Mouse (Mus musculus): ENCODE results near the gene Txnrd1.
A peak's percentile ranks its signal among the peaks of the same experiment; 100 is the strongest.

The Txnrd1 gene

GRCm38 (mm10) chr10:82833926-82834325 lies at the start of gene Txnrd1:
Gene Txnrd1, plus strand, starts transcription at chr10:82833951.
- no peak for DNase-seq (ENCODE audit: inconsistent ontology term)

DNA sequence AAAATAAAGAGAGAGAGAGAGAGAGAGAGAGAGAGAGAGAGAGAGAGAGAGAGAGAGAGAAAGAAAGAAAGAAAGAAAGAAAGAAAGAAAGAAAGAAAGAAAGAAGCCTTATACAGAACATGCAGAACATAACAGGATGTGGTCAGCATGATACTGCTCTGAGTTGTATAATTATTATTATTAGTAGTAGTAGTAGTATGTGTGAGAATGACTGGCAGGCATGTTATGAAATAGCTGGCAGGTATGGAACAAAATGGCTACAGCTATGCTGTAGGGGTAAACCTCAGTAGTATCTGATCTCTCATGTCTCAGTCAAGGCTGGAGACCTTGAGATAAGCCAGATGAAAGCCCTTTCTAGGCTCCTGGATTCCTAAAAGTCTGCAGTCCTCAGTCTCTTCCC lies 44.6 kb upstream of the Txnrd1 start:
- no peak for DNase-seq (ENCODE audit: inconsistent ontology term)

GRCm38 (mm10) chr10:82790504-82790903 lies 43.2 kb upstream of the Txnrd1 start:
- DNase-seq (ENCODE audit: inconsistent ontology term), result peak; percentile 42

GRCm38 (mm10) chr10:82791713-82792112 lies 42.0 kb upstream of the Txnrd1 start:
- DNase-seq (ENCODE audit: inconsistent ontology term), result no peak

DNA sequence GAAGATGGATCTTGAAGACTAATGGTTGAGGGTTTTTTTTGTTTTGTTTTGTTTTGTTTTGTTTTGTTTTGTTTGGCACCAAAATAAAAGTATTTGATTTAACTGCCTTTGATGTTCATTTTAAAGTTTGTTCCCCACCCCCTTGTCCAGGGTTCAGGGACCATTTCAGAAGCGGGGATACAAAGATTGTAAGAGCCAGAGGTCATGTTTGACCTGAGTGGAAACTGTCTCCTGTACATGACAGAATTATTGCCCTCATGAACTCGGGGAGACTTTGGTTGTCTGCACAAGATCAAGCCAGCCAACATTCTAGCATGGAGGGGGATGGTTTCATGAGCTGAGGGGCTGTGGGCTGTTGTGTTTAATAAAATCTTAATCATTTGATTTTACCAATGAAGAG lies 41.4 kb upstream of the Txnrd1 start:
- DNase-seq (ENCODE audit: inconsistent ontology term), result no peak

DNA sequence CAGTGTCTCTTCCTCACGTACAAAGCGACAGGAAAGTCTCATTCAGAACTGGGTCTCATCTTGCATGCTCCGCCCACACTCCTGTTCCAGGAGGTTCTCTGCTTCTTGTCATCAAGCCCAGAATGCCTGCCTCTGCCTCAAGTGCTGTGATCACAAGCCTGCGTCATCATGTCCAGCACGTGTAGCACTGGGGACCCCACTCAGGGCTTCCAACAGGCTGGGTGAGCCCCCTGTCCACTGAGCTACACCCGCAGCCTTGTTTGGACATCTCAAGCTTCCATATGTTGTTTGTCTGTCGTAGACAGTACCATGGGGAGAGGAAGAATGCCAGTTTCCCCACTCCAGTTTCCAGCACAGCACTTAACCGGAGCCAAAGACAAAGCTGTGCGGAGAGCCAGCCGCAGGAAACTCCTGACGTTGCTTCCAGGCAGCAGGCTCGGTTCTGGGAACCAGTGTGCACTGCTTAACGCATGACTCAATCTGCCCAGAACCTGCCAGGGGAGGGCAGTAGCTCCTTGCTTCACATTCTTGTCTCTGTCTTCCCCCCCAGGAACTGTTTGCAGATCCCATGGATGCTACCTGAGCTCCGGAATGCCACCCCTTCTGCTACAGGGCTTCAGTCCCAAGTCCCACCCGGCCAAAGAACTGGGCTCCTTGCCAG lies 38.5 kb upstream of the Txnrd1 start:
- peak; percentile 85 for DNase-seq (ENCODE audit: inconsistent ontology term)

DNA sequence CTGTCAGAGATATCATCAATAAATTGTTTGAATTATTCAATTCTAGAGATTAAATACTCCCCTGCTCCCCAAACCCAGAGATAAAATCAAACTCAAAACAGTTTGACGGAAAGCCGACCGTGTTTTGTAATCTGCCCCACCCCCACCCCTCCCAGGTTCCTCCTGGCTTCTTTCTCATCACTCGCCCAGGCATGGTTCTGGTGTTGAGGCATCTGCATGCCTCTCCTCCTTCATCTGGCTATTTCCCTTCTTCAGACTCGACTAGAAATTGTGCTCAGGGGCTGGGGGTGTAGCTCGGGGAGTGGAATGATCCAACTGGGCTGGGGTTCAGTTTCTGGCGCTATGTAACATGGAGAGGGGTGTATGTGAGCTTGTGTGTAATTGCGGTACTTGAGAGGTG lies 38.0 kb upstream of the Txnrd1 start:
- no peak for DNase-seq (ENCODE audit: inconsistent ontology term)

GRCm38 (mm10) chr10:82796471-82797118 lies 37.2 kb upstream of the Txnrd1 start:
- DNase-seq (ENCODE audit: inconsistent ontology term), result peak; percentile 42

DNA sequence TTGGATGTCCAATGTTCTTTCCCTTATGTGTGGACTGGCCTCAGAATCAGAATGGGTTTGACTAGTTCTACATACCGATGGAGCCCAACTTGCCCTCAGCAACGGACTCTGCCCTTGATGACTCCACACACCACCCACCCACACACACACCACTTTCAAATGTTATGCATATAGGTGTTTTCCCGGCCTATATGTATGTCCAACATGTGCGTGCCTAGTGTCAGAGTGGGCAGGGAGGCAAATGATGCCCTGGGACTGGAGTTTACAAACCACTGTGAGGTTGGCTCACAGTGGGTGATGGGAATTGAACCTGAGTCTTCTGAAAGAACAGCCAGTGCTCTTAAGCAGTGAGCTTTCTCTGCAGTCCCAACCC lies 36.6 kb upstream of the Txnrd1 start:
- DNase-seq (ENCODE audit: inconsistent ontology term), result no peak

GRCm38 (mm10) chr10:82798312-82798933 lies 35.3 kb upstream of the Txnrd1 start:
- DNase-seq (ENCODE audit: inconsistent ontology term), result peak; percentile 28

DNA sequence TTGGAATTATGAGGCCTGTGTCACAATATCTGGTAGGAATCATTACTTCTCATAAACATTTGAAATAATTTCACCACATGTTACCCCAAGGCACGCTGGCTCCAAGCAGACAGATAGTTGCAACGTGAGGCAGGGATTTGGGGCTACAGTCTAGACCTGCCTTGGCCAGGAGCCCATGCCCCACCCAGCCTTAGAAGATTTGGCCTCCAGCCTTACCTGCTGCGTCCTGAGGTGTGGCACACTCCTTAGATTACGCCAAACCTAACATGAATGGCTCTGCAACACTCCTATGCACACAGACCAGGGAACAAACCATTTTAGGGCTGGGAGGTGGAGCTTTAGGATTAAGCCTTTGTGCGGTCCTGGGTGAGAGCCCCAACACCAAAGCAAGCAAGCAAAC lies 33.7 kb upstream of the Txnrd1 start:
- DNase-seq (ENCODE audit: inconsistent ontology term), result no peak

GRCm38 (mm10) chr10:82804396-82804795 lies 29.4 kb upstream of the Txnrd1 start:
- no peak for DNase-seq (ENCODE audit: inconsistent ontology term)

DNA sequence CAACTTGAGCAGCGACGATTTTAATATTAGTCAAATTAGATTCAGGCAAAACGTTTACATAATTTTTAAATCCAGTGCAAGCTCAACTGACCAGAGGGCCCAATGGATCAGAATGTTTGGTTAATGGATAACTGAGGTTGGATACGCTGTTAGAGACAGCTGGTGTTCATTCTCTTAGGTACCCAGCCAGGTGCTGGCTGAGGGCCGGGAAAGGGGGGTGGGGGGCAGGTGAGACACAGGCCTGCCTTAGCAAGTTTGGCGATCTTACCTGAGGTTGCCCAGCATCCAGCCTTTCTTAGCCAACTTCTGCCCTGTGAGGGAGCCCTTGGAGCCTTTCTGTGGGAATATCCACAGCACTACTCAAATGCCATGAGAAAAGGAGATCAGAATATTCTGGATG lies 28.6 kb upstream of the Txnrd1 start:
- DNase-seq (ENCODE audit: inconsistent ontology term), result no peak

- DNase-seq (ENCODE audit: inconsistent ontology term), result no peak
These were observed 27.3 kb upstream of the Txnrd1 start for GRCm38 (mm10) chr10:82806414-82806813.

GRCm38 (mm10) chr10:82807238-82807637 lies 26.5 kb upstream of the Txnrd1 start:
- DNase-seq (ENCODE audit: inconsistent ontology term), result no peak

GRCm38 (mm10) chr10:82808155-82808554 lies 25.6 kb upstream of the Txnrd1 start:
- no peak for DNase-seq (ENCODE audit: inconsistent ontology term)

- no peak for DNase-seq (ENCODE audit: inconsistent ontology term)
These were observed 24.9 kb upstream of the Txnrd1 start for GRCm38 (mm10) chr10:82808891-82809290.

- DNase-seq (ENCODE audit: inconsistent ontology term), result no peak
These were observed 24.4 kb upstream of the Txnrd1 start for GRCm38 (mm10) chr10:82809352-82809751.

DNA sequence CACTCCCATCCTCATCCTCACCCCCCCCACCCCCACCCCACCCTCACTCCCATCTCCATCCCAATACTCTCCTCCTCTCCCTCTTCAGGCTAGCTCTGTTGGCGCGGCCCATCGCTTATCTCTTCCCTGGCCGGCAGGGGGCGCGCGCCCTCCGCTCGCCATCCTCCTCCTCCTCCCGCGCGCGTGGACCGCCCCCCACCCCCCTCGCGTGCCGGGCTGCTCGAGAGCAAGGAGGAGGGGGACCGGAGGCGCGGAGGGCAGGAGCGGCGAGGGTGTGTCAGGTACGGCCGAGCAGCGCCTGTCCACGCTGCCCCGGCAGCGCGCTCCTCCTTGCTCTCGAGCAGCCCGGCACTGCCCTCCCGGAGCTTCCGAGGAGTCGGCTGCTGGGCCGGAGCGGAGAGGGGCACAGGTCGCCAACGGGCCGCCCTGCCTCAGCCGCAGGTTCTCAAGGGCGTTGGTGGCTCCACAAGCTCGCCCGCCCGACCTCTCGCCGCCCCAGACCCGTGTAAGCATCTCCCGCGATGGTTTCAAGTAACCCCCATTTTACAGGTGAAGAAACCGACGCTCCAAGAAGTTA lies 21.8 kb upstream of the Txnrd1 start:
- peak; percentile 91 for DNase-seq (ENCODE audit: inconsistent ontology term)

GRCm38 (mm10) chr10:82814096-82814970 lies 19.4 kb upstream of the Txnrd1 start:
- DNase-seq (ENCODE audit: inconsistent ontology term), result peak; percentile 98

DNA sequence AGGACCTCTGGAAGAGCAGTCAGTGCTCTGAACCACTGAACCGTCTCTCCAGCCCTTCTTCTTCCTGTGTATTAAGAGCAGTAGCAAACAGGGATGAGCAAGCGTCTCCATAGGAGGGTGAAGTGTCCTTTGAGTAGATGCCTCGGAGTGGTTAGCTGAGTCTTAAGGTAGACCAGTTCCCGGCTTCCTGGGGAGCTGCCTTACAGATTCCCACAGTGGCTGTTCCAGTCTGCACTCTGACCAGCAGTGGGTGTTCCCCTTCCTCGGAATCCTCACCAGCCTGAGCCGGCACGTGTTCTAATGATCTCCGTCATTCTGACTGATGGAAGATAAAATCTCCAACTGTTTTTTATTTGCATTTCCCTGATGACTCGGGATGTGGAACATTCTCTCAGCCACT lies 17.3 kb upstream of the Txnrd1 start:
- no peak for DNase-seq (ENCODE audit: inconsistent ontology term)

- peak; percentile 71 for DNase-seq (ENCODE audit: inconsistent ontology term)
These were observed 16.2 kb upstream of the Txnrd1 start for GRCm38 (mm10) chr10:82817514-82817913.

All from Muller cell, postnatal 12 days (primary cell).